Mouse (Mus musculus): ENCODE measurements around the gene Dgki. TPM values are rescaled to one million over a fixed set of nuclear protein-coding genes. Genes with fewer than 3 reads are reported as not detected.

The Dgki gene
- polyA plus RNA-seq, 1 experiment = not detected

- H3K36me3 ChIP-seq (ENCODE audit: control insufficient read depth) = no peaks in the 10 kb centered on the region
- no peak overlapping the region for H3K4me3 ChIP-seq (replicated peaks)
- H3K9me3 ChIP-seq (ENCODE audit: control insufficient read depth, low read length) = no peaks in the 10 kb centered on the region
- TF ChIP-seq TAL1 (IDR thresholded peaks at IDR 0.05; ENCODE audit: low read length) (no peak), GATA1 (IDR thresholded peaks at IDR 0.05; ENCODE audit: low read length) (no peak)
- no peaks in the 10 kb centered on the region for H3K27me3 ChIP-seq (ENCODE audit: control insufficient read depth)
- H3K4me1 ChIP-seq (ENCODE audit: control insufficient read depth) = no peaks in the 10 kb centered on the region
Measured at GRCm38 (mm10) chr6:36973096-36973495, 326.9 kb downstream of the Dgki start.

GRCm38 (mm10) chr6:36972494-36972893, 327.5 kb downstream of the Dgki start:
- Histone ChIP-seq H3K9me3 (ENCODE audit: control insufficient read depth, low read length) (no peaks in the 10 kb centered on the region), H3K27me3 (ENCODE audit: control insufficient read depth) (no peaks in the 10 kb centered on the region), H3K4me1 (ENCODE audit: control insufficient read depth) (no peaks in the 10 kb centered on the region), H3K36me3 (ENCODE audit: control insufficient read depth) (no peaks in the 10 kb centered on the region), H3K4me3 (replicated peaks) (no peak overlapping the region)
- no peak for TF ChIP-seq GATA1 (IDR thresholded peaks at IDR 0.05; ENCODE audit: low read length)

GRCm38 (mm10) chr6:36969249-36969885, 330.6 kb downstream of the Dgki start:
- no peaks in the 10 kb centered on the region for H3K36me3 ChIP-seq (ENCODE audit: control insufficient read depth)
- no peaks in the 10 kb centered on the region for H3K27me3 ChIP-seq (ENCODE audit: control insufficient read depth)
- TF ChIP-seq TAL1 (IDR thresholded peaks at IDR 0.05; ENCODE audit: low read length) (no peak), GATA1 (IDR thresholded peaks at IDR 0.05; ENCODE audit: low read length) (no peak)
- no peak overlapping the region for H3K4me3 ChIP-seq (replicated peaks)
- no peaks in the 10 kb centered on the region; the same call in 1 of the 2 replicates for H3K9me3 ChIP-seq (ENCODE audit: control insufficient read depth, low read length)
- no peaks in the 10 kb centered on the region for H3K4me1 ChIP-seq (ENCODE audit: control insufficient read depth)

GRCm38 (mm10) chr6:36960658-36961057, 339.3 kb downstream of the Dgki start:
- TF ChIP-seq GATA1 (IDR thresholded peaks at IDR 0.05; ENCODE audit: low read length) = no peak
- TF ChIP-seq TAL1 (IDR thresholded peaks at IDR 0.05; ENCODE audit: low read length) = no peak
- H3K4me1 ChIP-seq (ENCODE audit: control insufficient read depth) = no peaks in the 10 kb centered on the region
- H3K36me3 ChIP-seq (ENCODE audit: control insufficient read depth) = no peaks in the 10 kb centered on the region
- no peaks in the 10 kb centered on the region for H3K27me3 ChIP-seq (ENCODE audit: control insufficient read depth)
- H3K4me3 ChIP-seq (replicated peaks) = no peak overlapping the region
- peaks cover under 1% of the 10 kb centered on the region; the same call in 1 of the 2 replicates for H3K9me3 ChIP-seq (ENCODE audit: control insufficient read depth, low read length)

- Histone ChIP-seq H3K4me1 (ENCODE audit: control insufficient read depth) (no peaks in the 10 kb centered on the region), H3K9me3 (ENCODE audit: control insufficient read depth, low read length) (peaks cover 3% of the 10 kb centered on the region; the same call in 1 of the 2 replicates), H3K36me3 (ENCODE audit: control insufficient read depth) (no peaks in the 10 kb centered on the region), H3K27me3 (ENCODE audit: control insufficient read depth) (no peaks in the 10 kb centered on the region), H3K4me3 (replicated peaks) (no peak overlapping the region)
- TF ChIP-seq TAL1 (IDR thresholded peaks at IDR 0.05; ENCODE audit: low read length) (no peak), GATA1 (IDR thresholded peaks at IDR 0.05; ENCODE audit: low read length) (no peak)
Measured at GRCm38 (mm10) chr6:36955293-36955692, 344.7 kb downstream of the Dgki start.

- Histone ChIP-seq H3K27me3 (ENCODE audit: control insufficient read depth) (no peaks in the 10 kb centered on the region), H3K4me3 (replicated peaks) (no peak overlapping the region), H3K36me3 (ENCODE audit: control insufficient read depth) (no peaks in the 10 kb centered on the region), H3K4me1 (ENCODE audit: control insufficient read depth) (no peaks in the 10 kb centered on the region), H3K9me3 (ENCODE audit: control insufficient read depth, low read length) (peaks cover 2% of the 10 kb centered on the region; the same call in 1 of the 2 replicates)
- no peak for TF ChIP-seq GATA1 (IDR thresholded peaks at IDR 0.05; ENCODE audit: low read length)
- no peak for TF ChIP-seq TAL1 (IDR thresholded peaks at IDR 0.05; ENCODE audit: low read length)
Measured at GRCm38 (mm10) chr6:36950648-36951047, 349.3 kb downstream of the Dgki start.

GRCm38 (mm10) chr6:36947861-36948260, 352.1 kb downstream of the Dgki start:
- no peak for TF ChIP-seq GATA1 (IDR thresholded peaks at IDR 0.05; ENCODE audit: low read length)
- TF ChIP-seq TAL1 (IDR thresholded peaks at IDR 0.05; ENCODE audit: low read length) = no peak
- Histone ChIP-seq H3K4me3 (replicated peaks) (no peak overlapping the region), H3K36me3 (ENCODE audit: control insufficient read depth) (no peaks in the 10 kb centered on the region), H3K9me3 (ENCODE audit: control insufficient read depth, low read length) (peaks cover under 1% of the 10 kb centered on the region; the same call in 1 of the 2 replicates), H3K4me1 (ENCODE audit: control insufficient read depth) (no peaks in the 10 kb centered on the region), H3K27me3 (ENCODE audit: control insufficient read depth) (no peaks in the 10 kb centered on the region)

- Histone ChIP-seq H3K4me3 (replicated peaks) (no peak overlapping the region), H3K9me3 (ENCODE audit: control insufficient read depth, low read length) (no peaks in the 10 kb centered on the region), H3K36me3 (ENCODE audit: control insufficient read depth) (no peaks in the 10 kb centered on the region), H3K4me1 (ENCODE audit: control insufficient read depth) (no peaks in the 10 kb centered on the region), H3K27me3 (ENCODE audit: control insufficient read depth) (no peaks in the 10 kb centered on the region)
- TF ChIP-seq GATA1 (IDR thresholded peaks at IDR 0.05; ENCODE audit: low read length) (no peak), TAL1 (IDR thresholded peaks at IDR 0.05; ENCODE audit: low read length) (no peak)
Measured at GRCm38 (mm10) chr6:36937527-36937926, 362.5 kb downstream of the Dgki start.

- TF ChIP-seq TAL1 (IDR thresholded peaks at IDR 0.05; ENCODE audit: low read length) (no peak), GATA1 (IDR thresholded peaks at IDR 0.05; ENCODE audit: low read length) (no peak)
- Histone ChIP-seq H3K4me3 (replicated peaks) (no peak overlapping the region), H3K4me1 (ENCODE audit: control insufficient read depth) (no peaks in the 10 kb centered on the region), H3K27me3 (ENCODE audit: control insufficient read depth) (no peaks in the 10 kb centered on the region), H3K9me3 (ENCODE audit: control insufficient read depth, low read length) (no peaks in the 10 kb centered on the region), H3K36me3 (ENCODE audit: control insufficient read depth) (no peaks in the 10 kb centered on the region)
Measured at GRCm38 (mm10) chr6:36936816-36937215, 363.2 kb downstream of the Dgki start.

GRCm38 (mm10) chr6:36931473-36931872, 368.5 kb downstream of the Dgki start:
- Histone ChIP-seq H3K27me3 (ENCODE audit: control insufficient read depth) (no peaks in the 10 kb centered on the region), H3K4me3 (replicated peaks) (no peak overlapping the region), H3K36me3 (ENCODE audit: control insufficient read depth) (no peaks in the 10 kb centered on the region), H3K4me1 (ENCODE audit: control insufficient read depth) (no peaks in the 10 kb centered on the region), H3K9me3 (ENCODE audit: control insufficient read depth, low read length) (no peaks in the 10 kb centered on the region)
- TF ChIP-seq TAL1 (IDR thresholded peaks at IDR 0.05; ENCODE audit: low read length) (no peak), GATA1 (IDR thresholded peaks at IDR 0.05; ENCODE audit: low read length) (no peak)
